Mouse (Mus musculus) CH12.LX (cell line): ENCODE results near the gene Tspan2. TPM values are rescaled to one million over a fixed set of nuclear protein-coding genes. Genes with fewer than 3 reads are reported as not detected.

Source experiments
- DNase-seq: peaks from one replicate; pipeline ENCODE4 v3.0.0-alpha.2; 2013; ENCODE audit errors: extremely low read depth
- H3K27ac ChIP-seq: 2 replicates; pipeline ENCODE4 v1.5.1; 2012; ENCODE audit warnings: low read depth, mild to moderate bottlenecking, control low read depth, moderate library complexity; ENCODE audit not compliant: insufficient read depth
- H3K27me3 ChIP-seq: replicated peaks from 2 replicates; pipeline ENCODE3; 2012; ENCODE audit warnings: inconsistent platforms
- H3K36me3 ChIP-seq, 2 experiments: replicated peaks in 1 of 2; 2 replicates each; pipeline versions ENCODE3 to v1.6.1; 2012; ENCODE audit warnings: inconsistent platforms in 1 of 2, low read length in 1 of 2, mild to moderate bottlenecking in 1 of 2, mixed read lengths in 1 of 2, moderate library complexity in 1 of 2; ENCODE audit not compliant: control insufficient read depth in 1 of 2, insufficient read depth in 1 of 2
- H3K4me1 ChIP-seq, 2 experiments: 2 replicates each; pipeline ENCODE4 v1.6.1; 2012; ENCODE audit warnings: inconsistent platforms in 1 of 2, moderate library complexity in 1 of 2; ENCODE audit not compliant: insufficient read depth in 2 of 2, control insufficient read depth in 1 of 2
- H3K4me2 ChIP-seq: 2 replicates; pipeline ENCODE4 v1.6.1; 2012; ENCODE audit warnings: low read depth, mild to moderate bottlenecking, control low read depth; ENCODE audit not compliant: poor library complexity, insufficient read depth, severe bottlenecking
- H3K4me3 ChIP-seq, 3 experiments: fragments of 150-350 bp in 1 of 3; sonication (generic) in 1 of 3; replicated peaks in 1 of 3; 2 replicates each; pipeline versions ENCODE3 to v1.5.1; 2011 to 2012; ENCODE audit warnings: low read depth in 2 of 3, low read length in 2 of 3, mild to moderate bottlenecking in 2 of 3, moderate library complexity in 2 of 3, control low read depth in 1 of 3, improper control_type of control experiment in 1 of 3, inconsistent platforms in 1 of 3, mixed read lengths in 1 of 3; ENCODE audit not compliant: poor library complexity in 1 of 3
- H3K79me2 ChIP-seq: replicated peaks from 2 replicates; pipeline ENCODE4 v1.6.1; 2012; ENCODE audit warnings: mild to moderate bottlenecking, moderate library complexity; ENCODE audit not compliant: control insufficient read depth, poor library complexity, insufficient read depth, severe bottlenecking; ENCODE audit errors: extremely low read depth
- H3K9ac ChIP-seq: 2 replicates; pipeline ENCODE4 v1.6.1; 2012; ENCODE audit warnings: low read depth, mild to moderate bottlenecking, control low read depth, moderate library complexity; ENCODE audit not compliant: insufficient read depth
- H3K9me3 ChIP-seq: replicated peaks from 2 replicates; pipeline ENCODE3; 2012; ENCODE audit warnings: low read length, inconsistent platforms, mixed read lengths
- BHLHE40 ChIP-seq: IDR thresholded peaks from 2 replicates; pipeline ENCODE4 v1.6.1; 2011; ENCODE audit warnings: mild to moderate bottlenecking, low read depth, low read length, improper control_type of control experiment
- CHD1 ChIP-seq: IDR thresholded peaks from 2 replicates; pipeline ENCODE4 v1.6.1; 2012; ENCODE audit warnings: low read depth, low read length, improper control_type of control experiment, inconsistent platforms
- CHD2 ChIP-seq: IDR thresholded peaks from 2 replicates; pipeline ENCODE4 v1.6.1; 2011; ENCODE audit warnings: low read length, improper control_type of control experiment
- CTCF ChIP-seq, 2 experiments: IDR thresholded peaks in 1 of 2; conservative IDR thresholded peaks in 1 of 2; 2 replicates each; pipeline ENCODE4 v1.5.1; 2011 to 2012; ENCODE audit warnings: low read depth in 2 of 2, low read length in 2 of 2, improper control_type of control experiment in 1 of 2, inconsistent platforms in 1 of 2, mild to moderate bottlenecking in 1 of 2, moderate library complexity in 1 of 2
- E2F4 ChIP-seq: IDR thresholded peaks from 2 replicates; pipeline ENCODE4 v1.6.1; 2011; ENCODE audit warnings: low read depth, low read length, improper control_type of control experiment; ENCODE audit not compliant: insufficient replicate concordance
- ELF1 ChIP-seq: IDR thresholded peaks from 2 replicates; pipeline ENCODE4 v1.6.1; 2014; ENCODE audit warnings: low read depth, mild to moderate bottlenecking, inconsistent platforms, low read length, improper control_type of control experiment
- ETS1 ChIP-seq: conservative IDR thresholded peaks from 2 replicates; pipeline ENCODE4 v1.6.1; 2012; ENCODE audit warnings: low read depth, mild to moderate bottlenecking, inconsistent platforms, low read length, improper control_type of control experiment, moderate library complexity
- HCFC1 ChIP-seq: IDR thresholded peaks from 2 replicates; pipeline ENCODE4 v1.6.1; 2012; ENCODE audit warnings: low read depth, mild to moderate bottlenecking, inconsistent platforms, low read length, improper control_type of control experiment
- JUND ChIP-seq: conservative IDR thresholded peaks from 2 replicates; pipeline ENCODE4 v1.6.1; 2011; ENCODE audit warnings: low read depth, low read length, improper control_type of control experiment
- KAT2A ChIP-seq: IDR thresholded peaks from 2 replicates; pipeline ENCODE4 v1.6.1; 2012; ENCODE audit warnings: low read length, improper control_type of control experiment, inconsistent platforms; ENCODE audit not compliant: insufficient replicate concordance
- MAFK ChIP-seq: IDR thresholded peaks from 2 replicates; pipeline ENCODE4 v1.6.1; 2011; ENCODE audit warnings: low read length, improper control_type of control experiment; ENCODE audit not compliant: insufficient replicate concordance
- MEF2A ChIP-seq: IDR thresholded peaks from 2 replicates; pipeline ENCODE4 v1.6.1; 2014; ENCODE audit warnings: low read depth, mild to moderate bottlenecking, inconsistent platforms, low read length, improper control_type of control experiment, borderline replicate concordance
- MXI1 ChIP-seq: IDR thresholded peaks from 2 replicates; pipeline ENCODE4 v1.6.1; 2011; ENCODE audit warnings: mild to moderate bottlenecking, low read depth, low read length, improper control_type of control experiment
- MYC ChIP-seq: IDR thresholded peaks from 2 replicates; pipeline ENCODE4 v1.6.1; 2011; ENCODE audit warnings: low read depth, mild to moderate bottlenecking, improper control_type of control experiment, low read length
- NELFE ChIP-seq: IDR thresholded peaks from 2 replicates; pipeline ENCODE4 v1.6.1; 2011; ENCODE audit warnings: low read depth, low read length, improper control_type of control experiment
- NRF1 ChIP-seq: IDR thresholded peaks from 2 replicates; pipeline ENCODE4 v1.6.1; 2014; ENCODE audit warnings: low read depth, mild to moderate bottlenecking, inconsistent platforms, low read length, improper control_type of control experiment, moderate library complexity
- PAX5 ChIP-seq: IDR thresholded peaks from 2 replicates; pipeline ENCODE4 v1.6.1; 2012; ENCODE audit warnings: low read length, inconsistent platforms, mixed read lengths
- POLR2AphosphoS2 ChIP-seq: IDR thresholded peaks from 2 replicates; pipeline ENCODE4 v1.6.1; 2011; ENCODE audit warnings: low read depth, low read length, improper control_type of control experiment
- TBP ChIP-seq: conservative IDR thresholded peaks from 2 replicates; pipeline ENCODE4 v1.6.1; 2011; ENCODE audit warnings: low read depth, low read length, improper control_type of control experiment
- ZC3H11A ChIP-seq: IDR thresholded peaks from 2 replicates; pipeline ENCODE4 v1.6.1; 2012; ENCODE audit warnings: low read depth, mild to moderate bottlenecking, inconsistent platforms, low read length, improper control_type of control experiment
- ZKSCAN1 ChIP-seq: IDR thresholded peaks from 2 replicates; pipeline ENCODE4 v1.6.1; 2012; ENCODE audit warnings: low read depth, inconsistent platforms, low read length, improper control_type of control experiment, borderline replicate concordance
- ZMIZ1 ChIP-seq: IDR thresholded peaks from 2 replicates; pipeline ENCODE4 v1.6.1; 2012; ENCODE audit warnings: low read depth, mild to moderate bottlenecking, inconsistent platforms, low read length, improper control_type of control experiment
- ZNF384 ChIP-seq: IDR thresholded peaks from 2 replicates; pipeline ENCODE4 v1.6.1; 2012; ENCODE audit warnings: low read depth, low read length, improper control_type of control experiment, inconsistent platforms
- dilution Hi-C: fragments of 300-500 bp; cut with MboI; formaldehyde crosslinking; loops from 2 replicates; pipeline ENCODE4 v1.14.3; 2020; ENCODE audit warnings: low sequenced_read_pairs; ENCODE audit not compliant: extremely low pct_unique_long_range_greater_than_20kb, extremely low pct_ligation_motif_present
- in situ Hi-C: fragments of 300-500 bp; cut with MboI; formaldehyde crosslinking; loops from 3 replicates; pipeline ENCODE4 v1.14.3; 2019; ENCODE audit warnings: low sequenced_read_pairs, low pct_ligation_motif_present, low pct_unique_long_range_greater_than_20kb, mixed read lengths
- polyA plus RNA-seq: library from polyadenylated mRNA; unstranded; fragments of >175 nt; gene quantifications from 2 replicates; pipeline ENCODE4 v1.2.1, GENCODE M21; 2012; ENCODE audit warnings: low read depth; ENCODE audit not compliant: insufficient read length
- total RNA-seq, 2 experiments: library from RNA; depleted of rRNA; stranded (reverse); fragments of 300-350 nt in 1 of 2; fragments of >200 nt in 1 of 2; gene quantifications; 2 replicates each; pipeline ENCODE4 v1.2.3; 2012 to 2014

Tspan2 gene
- total and polyA plus RNA-seq, 3 experiments, result 1.4 to 4.5 (median 2.8) TPM

- peaks cover 16 to 47% of the 10 kb centered on the region in 2 experiments for H3K4me1 ChIP-seq
- peaks cover 0 to 3% of the 10 kb centered on the region in 2 experiments for H3K36me3 ChIP-seq
- H3K79me2 ChIP-seq, result no peaks in the 10 kb centered on the region
- no peak overlapping the region for H3K9ac ChIP-seq
- dilution Hi-C loops, result no loop called here
- in situ Hi-C loops, result no loop called here
- H3K27ac ChIP-seq, result no peak overlapping the region
- no peaks in the 10 kb centered on the region for H3K27me3 ChIP-seq
- no peak for DNase-seq
- TF ChIP-seq BHLHE40 (no peak), NRF1 (no peak), MAFK (no peak), ZMIZ1 (no peak), ETS1 (no peak), MEF2A (no peak), PAX5 (no peak), ZKSCAN1 (no peak)
- no peaks in the 10 kb centered on the region for H3K9me3 ChIP-seq
- no peak overlapping the region for H3K4me2 ChIP-seq
- no peak overlapping the region for H3K4me3 ChIP-seq
These were observed 18.1 kb downstream of the Tspan2 start for GRCm38 (mm10) chr3:102752457-102752856.

GRCm38 (mm10) chr3:102755801-102756200 lies 21.5 kb downstream of the Tspan2 start:
- in situ Hi-C loops, result no loop called here
- Histone ChIP-seq H3K27ac (no peak overlapping the region), H3K4me2 (no peak overlapping the region), H3K27me3 (no peaks in the 10 kb centered on the region), H3K4me3 (no peak overlapping the region), H3K4me1 (peaks cover 13 to 24% of the 10 kb centered on the region in 2 experiments), H3K9me3 (no peaks in the 10 kb centered on the region), H3K79me2 (no peaks in the 10 kb centered on the region), H3K9ac (no peak overlapping the region), H3K36me3 (peaks cover 0 to 12% of the 10 kb centered on the region in 2 experiments)
- DNase-seq, result peak; percentile 67
- dilution Hi-C loops, result no loop called here
- TF ChIP-seq JUND, result no peak
- peak; percentile 79 for TF ChIP-seq ELF1
- no peak for TF ChIP-seq KAT2A
- no peak for TF ChIP-seq CHD2
- no peak for TF ChIP-seq CTCF (conservative IDR thresholded peaks at IDR 0.05 in 1 of 2, IDR thresholded peaks at IDR 0.05 in 1 of 2; ENCODE audit: low read depth in 2 of 2, low read length in 2 of 2)
- TF ChIP-seq TBP, result no peak
- 0 out of 2 replicates have a peak, but pooled peaks have one; percentile 44 for TF ChIP-seq MEF2A
- no peak for TF ChIP-seq NELFE
- no peak for TF ChIP-seq ZC3H11A
- TF ChIP-seq E2F4, result no peak
- peak; percentile 75 for TF ChIP-seq ETS1
- TF ChIP-seq ZKSCAN1, result no peak
- peak; percentile 88 for TF ChIP-seq ZNF384
- no peak for TF ChIP-seq POLR2AphosphoS2
- TF ChIP-seq MAFK, result no peak
- TF ChIP-seq MYC, result no peak
- TF ChIP-seq MXI1, result no peak
- no peak for TF ChIP-seq CHD1
- no peak for TF ChIP-seq HCFC1
